Mouse (Mus musculus): Measurements from ENCODE around the gene Ugt1a9. TPM values are rescaled to one million over a fixed set of nuclear protein-coding genes. Genes with fewer than 3 reads are reported as not detected.
"Not testable (repeated sequence)": the region's sequence is repeated elsewhere in the genome, so short reads cannot be mapped to it uniquely, and the experiment has no call there.

Ugt1a9 gene
- total RNA-seq, 1 experiment = not detected

DNA sequence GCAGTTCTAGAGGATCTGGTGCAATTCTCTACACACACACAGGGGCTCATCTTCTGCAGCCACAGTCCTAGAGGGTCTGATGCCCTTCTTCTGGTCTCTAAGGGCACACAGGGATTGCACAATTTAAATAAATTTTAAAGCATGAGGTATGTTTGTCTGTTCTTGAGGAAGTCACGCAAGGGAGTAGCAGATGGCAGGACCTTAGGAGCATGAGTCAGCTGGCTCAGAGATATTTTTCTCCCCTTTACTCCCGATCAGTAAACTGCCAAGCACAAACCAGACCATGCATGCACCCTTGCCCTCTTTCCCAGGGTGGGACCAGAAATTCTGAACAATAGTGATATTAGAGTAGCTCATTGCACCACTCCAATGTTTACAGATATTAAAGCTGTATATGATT is 87.8 kb downstream of the Ugt1a9 start:
- in situ Hi-C loops (cut with MboI; ENCODE audit: low sequenced_read_pairs in 2 of 2, unreplicated experiment in 2 of 2) = no loop called here
- no peaks in the 10 kb centered on the region for H3K9me3 ChIP-seq (ENCODE audit: control insufficient read depth, insufficient read depth, low read depth, low read length)
- TF ChIP-seq MAFK (IDR thresholded peaks at IDR 0.05; ENCODE audit: insufficient read depth, low read depth, low read length) (no peak), CHD2 (IDR thresholded peaks at IDR 0.05; ENCODE audit: low read depth, low read length) (no peak)
- no peak overlapping the region for H3K4me3 ChIP-seq (ENCODE audit: insufficient read depth in 1 of 2, low read depth in 1 of 2, low read length in 2 of 2, poor library complexity in 1 of 2, severe bottlenecking in 1 of 2)
- no peaks in the 10 kb centered on the region for H3K4me1 ChIP-seq (ENCODE audit: control insufficient read depth in 2 of 2, insufficient read depth in 2 of 2, low read length in 2 of 2, poor library complexity in 1 of 2)
- no peaks in the 10 kb centered on the region for H3K36me3 ChIP-seq (ENCODE audit: control insufficient read depth, insufficient read depth, low read length, poor library complexity, severe bottlenecking)
- no peak for DNase-seq (ENCODE audit: low read depth, low spot score)
- H3K27ac ChIP-seq (ENCODE audit: insufficient read depth, low read depth, low read length, poor library complexity, severe bottlenecking) = no peak overlapping the region
- H3K9ac ChIP-seq (ENCODE audit: insufficient read depth, low read depth, low read length, poor library complexity, severe bottlenecking) = no peak overlapping the region

DNA sequence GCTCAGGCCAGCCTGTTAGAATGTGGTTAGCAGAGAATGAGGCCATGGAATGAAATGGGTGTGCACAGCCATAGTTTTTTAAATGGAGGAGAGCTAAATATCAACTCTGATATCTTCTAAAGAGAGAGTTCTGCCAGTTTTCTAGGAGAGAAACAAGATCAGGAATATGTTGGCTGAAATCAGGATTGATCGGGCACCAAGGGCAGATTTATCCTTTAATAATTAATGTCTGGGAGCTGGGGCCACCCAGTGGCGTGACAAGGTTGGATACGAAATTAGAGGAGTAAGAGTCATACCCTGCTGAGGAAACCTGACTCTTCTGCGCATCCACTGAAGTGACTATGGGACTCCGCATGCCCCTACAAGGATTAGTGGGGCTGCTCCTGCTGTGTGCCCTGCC is 95.1 kb downstream of the Ugt1a9 start, which contains the start of gene Ugt1a5:
Gene Ugt1a5, plus strand, starts transcription at position 302 of the 400 bp plus-strand sequence.
- TF ChIP-seq ZNF384 (IDR thresholded peaks at IDR 0.05; ENCODE audit: low read depth, low read length) = no peak
- no peak for TF ChIP-seq CHD2 (IDR thresholded peaks at IDR 0.05; ENCODE audit: low read depth, low read length)
- H3K4me3 ChIP-seq (ENCODE audit: insufficient read depth in 1 of 2, low read depth in 1 of 2, low read length in 2 of 2, poor library complexity in 1 of 2, severe bottlenecking in 1 of 2) = no peak within 1 kb of the TSS
- DNase-seq (ENCODE audit: low read depth, low spot score) = no peak
- H3K9me3 ChIP-seq (ENCODE audit: control insufficient read depth, insufficient read depth, low read depth, low read length) = no peaks in the 10 kb centered on the region
- in situ Hi-C loops (cut with MboI; ENCODE audit: low sequenced_read_pairs in 2 of 2, unreplicated experiment in 2 of 2) = no loop called here
- no peak within 1 kb of the TSS for H3K9ac ChIP-seq (ENCODE audit: insufficient read depth, low read depth, low read length, poor library complexity, severe bottlenecking)
- no peaks in the 10 kb centered on the region for H3K36me3 ChIP-seq (ENCODE audit: control insufficient read depth, insufficient read depth, low read length, poor library complexity, severe bottlenecking)
- peaks cover 0 to 2% of the 10 kb centered on the region in 2 experiments; a peak in 1 of 4 replicates for H3K4me1 ChIP-seq (ENCODE audit: control insufficient read depth in 2 of 2, insufficient read depth in 2 of 2, low read length in 2 of 2, poor library complexity in 1 of 2)
- no peak within 1 kb of the TSS for H3K27ac ChIP-seq (ENCODE audit: insufficient read depth, low read depth, low read length, poor library complexity, severe bottlenecking)

DNA sequence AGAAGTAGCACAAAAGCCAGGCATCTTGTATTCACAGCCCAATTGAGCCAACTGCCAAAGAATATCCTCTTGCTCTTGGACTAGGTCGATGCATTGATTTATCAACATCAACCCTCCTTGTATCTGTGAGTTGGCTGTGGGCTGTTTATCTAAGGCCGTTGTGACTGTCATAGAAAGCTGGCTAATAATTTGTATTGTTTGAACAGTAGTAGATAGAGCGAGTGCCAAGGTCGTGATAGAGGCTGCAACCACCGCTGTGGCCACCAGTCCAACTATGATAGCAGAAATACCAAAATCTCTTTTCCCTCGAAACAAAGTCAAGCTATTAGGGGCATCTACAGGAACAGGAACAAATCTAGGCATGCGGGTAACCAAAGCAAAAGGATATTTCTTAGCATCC is 101.6 kb downstream of the Ugt1a9 start:
- H3K36me3 ChIP-seq (ENCODE audit: control insufficient read depth, insufficient read depth, low read length, poor library complexity, severe bottlenecking); H3K9me3 ChIP-seq (ENCODE audit: control insufficient read depth, insufficient read depth, low read depth, low read length); H3K9ac ChIP-seq (ENCODE audit: insufficient read depth, low read depth, low read length, poor library complexity, severe bottlenecking); H3K4me1 ChIP-seq (ENCODE audit: control insufficient read depth in 2 of 2, insufficient read depth in 2 of 2, low read length in 2 of 2, poor library complexity in 1 of 2); in situ Hi-C loops (cut with MboI; ENCODE audit: low sequenced_read_pairs in 2 of 2, unreplicated experiment in 2 of 2); H3K27ac ChIP-seq (ENCODE audit: insufficient read depth, low read depth, low read length, poor library complexity, severe bottlenecking); DNase-seq (ENCODE audit: low read depth, low spot score); H3K4me3 ChIP-seq (ENCODE audit: insufficient read depth in 1 of 2, low read depth in 1 of 2, low read length in 2 of 2, poor library complexity in 1 of 2, severe bottlenecking in 1 of 2): not testable (repeated sequence)

DNA sequence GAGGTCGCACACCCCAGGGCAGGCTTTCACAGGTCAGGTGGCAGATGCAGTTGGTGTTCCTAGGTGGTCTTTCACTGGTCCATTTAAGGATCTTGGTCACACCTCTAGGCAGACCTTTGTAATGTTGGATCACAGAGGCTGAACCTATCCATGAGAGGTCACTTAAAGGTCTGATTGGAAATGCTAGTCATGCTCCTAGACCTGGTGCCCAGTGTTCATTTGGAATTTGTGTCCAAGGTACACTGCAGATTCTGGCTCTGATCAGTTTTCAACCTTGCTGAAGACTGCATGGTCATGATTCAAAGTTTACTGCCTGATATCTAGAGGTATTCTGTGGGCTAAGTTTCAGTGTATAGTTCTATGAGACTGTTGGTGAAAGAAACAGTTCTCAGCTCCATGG is 109.1 kb downstream of the Ugt1a9 start:
- no peaks in the 10 kb centered on the region for H3K4me1 ChIP-seq (ENCODE audit: control insufficient read depth in 2 of 2, insufficient read depth in 2 of 2, low read length in 2 of 2, poor library complexity in 1 of 2)
- in situ Hi-C loops (cut with MboI; ENCODE audit: low sequenced_read_pairs in 2 of 2, unreplicated experiment in 2 of 2) = no loop called here

DNA sequence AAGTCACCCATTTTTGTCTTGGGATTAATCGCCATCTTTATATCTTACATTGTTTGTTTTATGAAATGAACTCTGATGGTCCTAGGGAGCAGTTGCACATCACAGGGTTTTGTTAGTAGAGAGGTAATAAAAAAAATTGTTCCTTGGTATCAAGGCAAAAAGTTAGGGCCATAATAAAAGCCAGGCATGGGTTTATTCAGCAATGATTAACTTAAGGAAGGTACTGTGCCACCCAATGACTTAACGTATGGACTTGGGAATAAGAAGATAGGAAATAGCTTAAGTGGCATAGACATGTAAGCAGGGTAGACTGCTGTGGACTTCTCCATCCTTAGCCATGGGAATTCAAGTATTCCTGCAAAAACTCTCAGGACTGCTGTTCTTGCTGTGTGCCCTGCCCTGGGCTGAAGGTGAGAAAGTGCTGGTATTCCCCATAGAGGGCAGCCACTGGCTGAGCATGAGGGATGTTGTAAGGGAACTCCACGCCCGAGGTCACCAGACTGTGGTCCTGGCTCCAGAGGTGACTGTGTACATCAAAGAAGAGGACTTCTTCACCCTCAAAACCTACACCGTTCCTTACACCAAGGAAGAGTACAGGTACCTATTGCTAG is 115.8 kb downstream of the Ugt1a9 start:
- H3K4me1 ChIP-seq (ENCODE audit: control insufficient read depth in 2 of 2, insufficient read depth in 2 of 2, low read length in 2 of 2, poor library complexity in 1 of 2) = no peaks in the 10 kb centered on the region
- no peaks in the 10 kb centered on the region for H3K9me3 ChIP-seq (ENCODE audit: control insufficient read depth, insufficient read depth, low read depth, low read length)
- in situ Hi-C loops (cut with MboI; ENCODE audit: low sequenced_read_pairs in 2 of 2, unreplicated experiment in 2 of 2) = no loop called here
- no peak for DNase-seq (ENCODE audit: low read depth, low spot score)
- TF ChIP-seq ZNF384 (IDR thresholded peaks at IDR 0.05; ENCODE audit: low read depth, low read length) (no peak), CHD2 (IDR thresholded peaks at IDR 0.05; ENCODE audit: low read depth, low read length) (no peak), HCFC1 (IDR thresholded peaks at IDR 0.05; ENCODE audit: borderline replicate concordance, insufficient read depth, low read length) (no peak), ZC3H11A (IDR thresholded peaks at IDR 0.05; ENCODE audit: borderline replicate concordance, low read depth, low read length) (no peak), MAFK (IDR thresholded peaks at IDR 0.05; ENCODE audit: insufficient read depth, low read depth, low read length) (no peak)
- no peaks in the 10 kb centered on the region for H3K36me3 ChIP-seq (ENCODE audit: control insufficient read depth, insufficient read depth, low read length, poor library complexity, severe bottlenecking)
- H3K4me3 ChIP-seq (ENCODE audit: insufficient read depth in 1 of 2, low read depth in 1 of 2, low read length in 2 of 2, poor library complexity in 1 of 2, severe bottlenecking in 1 of 2) = no peak overlapping the region
- no peak overlapping the region for H3K27ac ChIP-seq (ENCODE audit: insufficient read depth, low read depth, low read length, poor library complexity, severe bottlenecking)
- H3K9ac ChIP-seq (ENCODE audit: insufficient read depth, low read depth, low read length, poor library complexity, severe bottlenecking) = no peak overlapping the region

More for the DNA sequence above, 109.1 kb downstream of the Ugt1a9 start:
- H3K4me3 ChIP-seq (ENCODE audit: insufficient read depth in 1 of 2, low read depth in 1 of 2, low read length in 2 of 2, poor library complexity in 1 of 2, severe bottlenecking in 1 of 2) = no peak overlapping the region
- H3K9me3 ChIP-seq (ENCODE audit: control insufficient read depth, insufficient read depth, low read depth, low read length) = no peaks in the 10 kb centered on the region
- H3K27ac ChIP-seq (ENCODE audit: insufficient read depth, low read depth, low read length, poor library complexity, severe bottlenecking) = no peak overlapping the region
- no peak overlapping the region for H3K9ac ChIP-seq (ENCODE audit: insufficient read depth, low read depth, low read length, poor library complexity, severe bottlenecking)
- TF ChIP-seq HCFC1 (IDR thresholded peaks at IDR 0.05; ENCODE audit: borderline replicate concordance, insufficient read depth, low read length) (no peak), ZC3H11A (IDR thresholded peaks at IDR 0.05; ENCODE audit: borderline replicate concordance, low read depth, low read length) (no peak), ZNF384 (IDR thresholded peaks at IDR 0.05; ENCODE audit: low read depth, low read length) (no peak), CHD2 (IDR thresholded peaks at IDR 0.05; ENCODE audit: low read depth, low read length) (no peak), MAFK (IDR thresholded peaks at IDR 0.05; ENCODE audit: insufficient read depth, low read depth, low read length) (no peak)
- DNase-seq (ENCODE audit: low read depth, low spot score) = no peak
- H3K36me3 ChIP-seq (ENCODE audit: control insufficient read depth, insufficient read depth, low read length, poor library complexity, severe bottlenecking) = no peaks in the 10 kb centered on the region
